Mouse (Mus musculus) telencephalon, adult 2 months (tissue): Measurements from ENCODE around the gene Adam11.
A peak's percentile ranks its signal among the peaks of the same experiment; 100 is the strongest.
"Not testable (repeated sequence)": the region's sequence is repeated elsewhere in the genome, so short reads cannot be mapped to it uniquely, and the experiment has no call there.

Experiments used
- DNase-seq: peaks from one replicate; pipeline ENCODE4 v3.0.0-alpha.2; 2011; ENCODE audit warnings: low read depth, low spot score

Gene Adam11

DNA sequence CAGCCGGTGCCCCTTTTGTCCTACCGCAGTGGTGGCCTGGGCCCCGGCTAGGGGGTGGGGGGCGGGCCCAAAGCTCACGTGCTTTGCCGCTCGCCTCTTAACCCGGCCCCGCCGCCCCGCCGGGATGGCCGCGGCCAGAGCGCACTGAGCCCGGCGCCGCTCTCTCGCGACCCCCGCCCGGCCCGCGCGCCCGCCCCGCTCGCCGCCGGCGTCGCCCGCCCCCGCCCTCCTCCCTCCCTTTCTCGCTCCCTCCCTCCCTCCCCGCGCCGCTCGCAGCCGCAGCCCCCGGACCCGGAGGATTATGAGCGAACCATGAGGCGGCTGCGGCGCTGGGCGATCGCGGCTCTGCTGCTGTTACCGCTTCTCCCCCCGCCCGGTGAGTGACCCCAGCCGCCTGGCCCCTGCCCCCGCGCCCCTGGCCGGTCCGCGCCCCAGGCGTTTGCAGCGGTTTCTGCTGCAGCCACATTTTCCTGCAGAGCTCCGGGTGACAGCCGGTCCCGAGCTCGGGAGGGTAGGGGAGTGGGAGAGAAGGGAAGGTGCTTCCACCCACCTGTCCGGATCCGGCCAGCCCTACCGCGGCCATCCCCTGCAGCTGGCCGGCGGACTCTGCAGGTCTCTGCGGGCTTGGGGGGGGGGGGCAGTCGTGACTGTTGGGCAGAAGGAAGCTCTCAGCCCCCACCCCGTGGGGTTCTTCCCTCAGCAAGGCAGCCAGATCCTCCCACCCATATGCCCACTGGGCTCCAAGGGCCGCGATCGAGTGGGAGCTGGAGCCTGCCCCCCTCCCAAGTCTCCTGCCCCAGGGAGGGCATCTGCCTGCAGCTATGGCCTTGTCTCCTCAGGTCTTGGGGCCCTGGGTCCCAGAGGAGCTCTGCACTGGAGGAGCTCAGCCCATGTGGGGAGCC lies at the start of gene Adam11:
Adam11 (plus strand) TSS at position 131 of the 902 bp plus-strand sequence.
- DNase-seq: no peak

DNA sequence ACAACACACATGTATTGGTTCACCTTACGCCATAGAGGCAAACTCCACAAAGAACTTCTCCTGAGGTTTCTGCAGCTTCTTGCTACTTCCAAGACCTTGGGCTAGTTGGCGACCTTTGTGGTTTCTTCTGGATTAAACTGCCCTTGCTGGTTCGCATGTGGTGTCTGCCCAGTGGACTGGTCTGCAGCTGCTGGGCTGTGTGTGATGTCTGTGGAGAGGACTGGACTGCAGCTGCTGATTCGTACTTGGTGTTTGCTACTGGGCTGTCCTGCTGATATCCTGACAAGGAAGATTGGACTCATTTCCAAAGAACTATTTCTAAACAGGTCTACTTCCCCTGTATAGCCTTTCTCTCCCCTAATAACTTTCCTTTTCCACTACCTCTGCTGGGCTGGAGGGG lies 48.8 kb upstream of the Adam11 start:
- no peak for DNase-seq

DNA sequence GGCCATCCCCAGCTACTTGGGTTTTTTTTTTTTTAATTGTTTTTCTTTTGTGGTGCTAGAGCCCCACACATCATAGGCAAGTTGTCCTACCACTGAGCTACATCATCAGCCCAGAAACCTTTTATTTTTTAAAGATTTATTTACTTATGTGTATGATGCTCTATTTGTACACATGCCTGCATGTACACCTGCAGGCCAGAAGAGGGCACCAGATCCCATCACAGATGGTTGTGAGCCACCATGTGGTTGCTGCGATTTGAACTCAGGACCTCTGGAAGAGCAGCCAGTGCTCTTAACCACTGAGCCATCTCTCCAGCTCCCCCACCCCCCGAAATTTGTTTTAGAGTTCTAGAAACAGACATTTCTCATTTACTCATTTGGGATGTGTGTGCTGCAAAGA lies 46.7 kb upstream of the Adam11 start:
- not testable (repeated sequence) for DNase-seq

DNA sequence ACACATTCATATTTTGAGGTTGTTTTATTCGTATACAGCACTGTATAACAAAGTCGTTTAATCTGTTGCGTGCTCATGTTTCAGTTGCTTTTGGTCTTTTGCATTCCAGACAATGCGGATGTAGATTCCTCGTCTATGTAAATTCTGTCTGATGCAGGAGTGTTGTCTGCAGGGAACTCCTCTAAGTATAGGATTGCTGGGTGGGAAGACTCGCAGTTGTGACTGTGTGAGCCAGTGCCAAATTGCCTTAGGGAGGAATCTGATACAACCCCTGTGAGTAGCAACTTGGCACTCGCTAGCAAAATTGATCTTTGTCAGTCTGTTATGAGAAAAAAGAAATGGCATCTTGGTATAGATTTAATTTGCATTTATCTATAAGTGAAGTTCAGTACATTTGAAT lies 45.1 kb upstream of the Adam11 start:
- DNase-seq: peak; percentile 38

DNA sequence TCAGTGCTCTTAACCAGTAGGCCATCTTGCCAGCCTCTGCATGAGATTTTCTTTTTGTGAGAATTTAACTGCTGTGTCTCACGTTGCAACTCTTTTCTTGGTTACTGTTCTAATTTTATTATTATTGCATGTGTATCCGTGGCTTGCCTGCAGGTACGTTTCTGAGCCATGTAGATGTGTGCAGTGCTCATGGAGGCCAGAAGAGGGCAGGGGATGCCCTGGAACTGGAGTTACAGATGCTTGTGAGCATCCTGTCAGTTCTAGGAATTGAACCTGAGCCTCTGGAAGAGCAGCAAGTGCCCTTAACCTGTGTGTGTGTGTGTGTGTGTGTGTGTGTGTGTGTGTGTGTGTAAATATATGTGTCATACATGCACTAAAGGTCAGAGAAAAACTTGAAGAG lies 35.7 kb upstream of the Adam11 start:
- no peak for DNase-seq

DNA sequence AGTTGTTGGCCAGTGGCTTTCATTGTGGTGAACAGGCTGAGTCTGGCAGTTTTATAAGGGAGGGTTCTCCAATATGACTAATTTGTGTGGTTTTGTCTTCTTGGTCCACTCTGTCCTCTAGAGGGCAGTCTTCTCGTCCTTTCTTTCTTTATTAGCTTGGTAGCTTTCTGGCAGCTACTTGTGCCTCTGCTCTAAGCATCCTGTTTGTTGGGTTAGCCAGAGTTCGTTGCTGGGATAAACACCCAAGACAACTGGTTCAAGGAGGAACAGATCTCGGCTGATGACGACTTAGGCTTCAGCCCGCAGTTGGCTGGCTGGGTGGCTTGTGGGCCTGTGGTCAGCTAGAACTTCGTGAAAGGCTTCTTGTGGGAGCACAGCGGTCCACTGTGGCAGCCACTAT lies 32.6 kb upstream of the Adam11 start:
- DNase-seq: peak; percentile 17

DNA sequence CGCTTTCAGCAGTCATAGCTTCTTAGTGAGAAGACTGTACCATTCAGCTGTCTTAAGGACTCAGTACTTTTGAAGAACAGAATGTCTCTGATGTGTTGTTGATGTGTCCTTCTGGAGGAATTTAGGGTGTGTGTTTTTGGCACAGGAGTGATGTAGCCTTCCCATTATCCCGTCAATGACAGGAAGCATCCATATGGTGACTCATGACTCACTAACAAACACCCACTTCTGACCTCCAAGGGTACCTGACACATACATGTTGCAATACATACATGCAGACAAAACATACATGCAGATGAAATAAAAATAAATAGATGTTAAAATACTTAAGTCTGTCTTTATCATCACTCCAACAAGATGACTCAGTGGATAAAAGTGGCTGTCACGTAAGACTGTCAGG lies 31.4 kb upstream of the Adam11 start:
- DNase-seq: no peak

DNA sequence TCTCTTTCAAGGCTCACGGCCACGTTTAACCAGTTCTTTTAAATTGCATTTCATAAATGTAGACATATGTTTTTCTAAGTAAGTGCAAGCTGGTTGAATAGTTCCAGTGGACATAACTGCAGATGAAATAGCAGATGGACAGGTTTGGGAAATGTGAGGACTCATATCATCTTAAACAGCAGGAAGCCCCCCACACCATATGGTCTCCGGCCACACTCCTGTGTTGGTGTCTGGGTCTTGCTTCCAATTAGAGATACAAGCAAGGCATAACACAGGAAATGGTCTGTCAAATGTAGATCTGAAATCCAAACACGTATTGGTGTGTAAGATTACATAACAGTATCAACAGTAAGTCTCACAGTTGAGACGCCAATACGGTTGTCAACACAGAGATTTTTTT lies 29.9 kb upstream of the Adam11 start:
- no peak for DNase-seq

DNA sequence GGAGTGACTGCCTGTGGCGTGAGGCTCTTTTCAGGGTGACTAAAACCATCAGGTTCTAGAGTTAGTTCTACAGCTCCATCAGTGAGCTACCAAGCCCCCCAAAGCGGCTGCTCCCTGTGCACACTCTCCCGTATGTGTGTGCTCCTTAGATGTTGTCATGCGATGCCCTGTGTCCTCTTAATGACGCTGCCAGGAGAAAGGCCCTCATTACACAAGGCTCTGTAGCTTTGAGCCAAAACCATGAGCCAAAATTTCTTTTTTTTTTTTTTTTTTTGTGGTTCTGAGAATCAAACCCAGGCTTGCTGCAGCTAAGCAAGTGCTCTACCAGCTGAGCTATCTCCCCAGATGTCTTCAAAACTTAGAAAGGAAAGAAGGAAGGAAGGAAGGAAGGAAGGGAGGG lies 28.1 kb upstream of the Adam11 start:
- no peak for DNase-seq

DNA sequence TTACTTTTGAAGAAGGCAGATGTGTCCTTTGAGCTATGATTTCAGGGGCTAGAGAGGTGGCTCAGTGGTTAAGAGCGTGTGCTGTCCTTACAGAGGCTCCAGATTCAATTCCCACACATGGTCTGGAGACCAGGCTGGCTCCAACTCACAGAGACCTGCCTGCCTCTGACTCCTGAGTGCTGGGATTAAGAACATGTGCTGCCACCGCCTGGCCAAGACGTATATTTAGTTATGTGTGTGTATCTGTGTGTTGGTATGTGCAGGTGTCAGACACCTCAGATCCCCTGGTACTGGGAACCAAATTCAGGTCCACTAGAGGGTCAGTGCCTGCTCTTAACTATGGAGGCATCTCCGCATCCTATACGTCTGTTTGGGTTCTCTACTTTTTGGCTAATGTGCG lies 26.3 kb upstream of the Adam11 start:
- DNase-seq: no peak

DNA sequence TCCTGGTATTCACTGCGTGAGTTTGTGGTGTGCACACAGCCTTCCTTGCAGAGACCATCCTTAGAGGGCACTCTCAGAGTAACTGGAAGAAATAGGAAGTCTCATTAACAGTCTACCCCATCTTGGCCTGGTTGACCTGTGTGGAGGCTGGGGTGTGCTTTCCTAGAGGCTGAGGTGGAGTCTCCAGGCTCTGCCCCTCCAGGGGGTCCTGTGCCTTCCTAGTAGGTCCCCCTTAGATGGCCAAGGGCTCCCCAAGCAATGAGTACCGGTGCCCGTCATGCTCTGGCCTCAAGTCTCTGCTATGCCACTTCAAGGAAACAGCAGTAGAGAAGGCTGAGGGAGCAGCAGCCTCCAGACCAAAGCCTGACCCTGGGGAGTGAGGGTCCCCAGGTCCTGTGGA lies 23.2 kb upstream of the Adam11 start:
- no peak for DNase-seq

DNA sequence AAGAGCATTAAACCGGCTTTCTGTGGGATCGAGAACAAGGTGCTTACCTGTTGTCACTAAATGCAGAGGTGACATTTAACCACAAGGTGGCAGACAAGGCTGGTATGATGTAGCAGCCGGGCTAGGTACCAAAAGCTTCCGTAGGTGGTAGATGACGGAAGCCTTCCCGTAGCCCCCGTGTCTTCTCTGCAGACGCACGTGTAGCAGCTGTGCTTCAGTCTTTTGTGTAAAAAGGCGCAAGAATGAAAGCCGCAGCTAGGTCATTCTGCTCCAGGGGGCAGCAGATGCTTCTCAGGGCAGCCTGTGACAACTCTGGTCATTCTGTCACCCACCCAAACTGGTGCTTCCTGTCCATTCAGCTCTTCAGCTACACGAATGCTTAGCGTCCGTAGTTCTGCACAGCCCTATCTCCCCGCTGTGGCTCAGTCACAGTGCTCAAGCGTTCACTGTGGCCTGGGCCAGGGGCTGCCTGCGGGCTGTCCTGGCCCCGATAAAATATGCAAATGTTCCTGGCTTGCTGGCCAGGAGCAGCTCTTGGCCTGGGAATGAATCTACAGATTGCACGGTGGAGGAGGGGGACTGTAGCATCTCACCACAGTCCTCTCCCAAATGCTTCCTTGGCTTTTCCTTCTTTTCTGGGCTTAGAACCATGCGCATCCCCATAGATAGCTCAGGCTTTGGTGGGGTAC lies 21.8 kb upstream of the Adam11 start:
- peak; percentile 88 for DNase-seq

DNA sequence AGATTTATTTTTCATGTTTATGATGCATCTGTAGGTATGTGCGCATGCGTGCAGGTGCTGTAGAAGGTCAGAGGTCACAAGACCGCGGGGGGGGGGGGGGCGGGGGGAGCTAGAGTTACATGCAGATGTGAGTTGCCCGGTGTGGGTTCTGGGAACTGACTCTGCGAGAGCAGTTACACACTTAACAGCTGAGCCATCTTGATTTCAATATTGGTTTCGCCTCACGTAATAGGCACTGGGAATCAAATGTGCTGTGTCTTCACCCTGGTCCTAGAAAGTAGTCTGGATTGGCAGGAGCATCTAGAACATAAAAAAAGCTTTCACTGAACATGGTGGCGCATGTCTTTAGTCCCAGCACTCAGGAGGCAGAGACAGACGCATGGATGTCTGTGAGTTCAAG lies 20.6 kb upstream of the Adam11 start:
- no peak for DNase-seq

DNA sequence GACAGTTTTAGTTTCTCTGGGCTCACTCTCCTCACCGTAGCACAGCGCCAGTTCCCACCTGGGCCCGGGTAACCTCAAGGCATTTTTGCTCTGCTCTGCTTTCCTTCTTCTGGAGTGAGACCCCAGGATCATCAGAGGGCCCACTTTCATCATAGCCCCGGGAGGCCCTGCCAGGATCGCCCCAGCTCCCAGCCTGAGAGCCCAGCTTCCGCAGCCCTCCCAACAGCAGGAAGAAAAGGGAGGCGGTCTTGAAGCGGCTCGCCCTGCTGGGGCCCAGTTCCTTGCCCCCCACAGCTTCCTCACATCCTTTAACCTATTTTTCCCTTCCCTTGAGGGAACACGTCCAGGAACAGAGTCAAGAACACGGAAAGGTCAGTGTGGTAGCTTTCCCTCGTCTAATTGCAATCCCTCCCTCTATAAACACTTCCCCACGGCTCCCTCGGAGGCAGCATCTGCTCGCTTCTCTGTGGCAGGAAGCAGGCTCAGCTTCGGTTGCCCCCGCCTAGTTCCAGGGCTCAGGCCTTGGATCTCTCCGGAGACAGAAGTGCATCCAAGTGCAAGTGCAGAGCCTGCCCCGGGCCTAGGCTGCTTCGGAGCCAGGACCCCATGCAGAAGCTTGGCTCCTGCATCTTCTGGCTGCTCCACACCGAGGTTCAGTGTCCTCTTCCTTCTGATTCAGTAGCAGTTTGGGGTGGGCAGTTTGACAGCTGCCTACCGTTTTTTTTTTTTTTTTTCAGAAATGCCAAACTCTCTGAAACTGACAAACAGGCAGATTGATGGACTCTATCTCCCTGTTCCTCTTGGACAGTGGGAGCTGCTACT lies 19.9 kb upstream of the Adam11 start:
- no peak for DNase-seq

DNA sequence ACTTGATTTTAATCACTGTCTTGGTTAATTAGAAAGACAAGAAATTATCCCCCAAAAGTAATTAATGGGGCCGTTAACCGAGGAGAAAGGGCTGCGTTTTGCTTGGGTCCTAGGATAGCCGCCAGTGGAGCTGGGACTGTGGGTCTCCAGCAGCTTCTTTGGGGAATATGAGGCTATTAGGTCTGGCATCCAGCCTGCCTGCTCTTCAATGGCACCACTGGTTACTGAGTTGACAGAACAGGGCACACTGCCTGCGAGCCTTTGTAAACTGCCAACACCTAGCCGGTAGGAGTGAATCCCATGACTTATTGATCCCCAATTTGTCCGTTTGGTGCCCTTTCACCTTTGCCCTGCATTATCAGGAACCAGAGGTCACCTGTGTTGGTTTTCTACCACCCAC lies 19.2 kb upstream of the Adam11 start:
- DNase-seq: no peak

DNA sequence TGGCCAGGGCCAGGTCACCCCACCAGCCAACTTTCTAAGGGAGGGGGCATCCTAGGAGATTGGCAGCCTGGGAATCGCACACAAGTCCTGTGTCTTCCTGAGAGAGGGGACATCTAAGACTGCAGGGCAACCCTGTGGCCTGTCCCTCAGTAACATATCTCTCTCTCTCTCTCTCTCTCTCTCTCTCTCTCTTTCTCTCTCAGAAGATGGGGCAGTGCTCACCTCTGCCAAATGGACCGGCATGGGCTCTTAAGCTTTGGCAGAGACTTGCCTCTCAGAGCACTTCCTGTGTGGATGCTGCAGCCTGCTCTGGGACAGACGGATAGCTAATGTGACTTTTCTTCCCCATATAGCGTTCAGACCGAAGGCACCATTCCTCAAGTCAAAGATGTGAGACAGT lies 18.4 kb upstream of the Adam11 start:
- no peak for DNase-seq

DNA sequence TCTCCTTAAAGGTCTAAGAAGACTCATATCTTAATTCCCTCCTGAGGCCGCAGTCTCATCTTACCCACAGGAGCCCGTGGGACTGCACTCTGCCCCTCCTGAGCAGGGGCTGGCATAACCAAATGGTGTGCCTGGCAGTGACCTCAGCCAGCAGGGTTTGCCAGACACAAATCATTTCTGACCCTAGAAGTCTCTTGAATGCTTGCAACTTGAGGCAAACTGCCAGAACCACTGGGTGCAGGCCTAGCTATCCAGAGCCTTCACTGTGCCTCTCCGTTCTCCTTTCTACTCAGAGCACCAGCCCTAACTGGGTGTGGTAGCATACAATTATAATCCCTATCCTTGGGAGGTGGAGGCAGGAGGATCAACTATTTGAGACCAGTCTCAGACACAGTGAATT lies 16.5 kb upstream of the Adam11 start:
- no peak for DNase-seq

DNA sequence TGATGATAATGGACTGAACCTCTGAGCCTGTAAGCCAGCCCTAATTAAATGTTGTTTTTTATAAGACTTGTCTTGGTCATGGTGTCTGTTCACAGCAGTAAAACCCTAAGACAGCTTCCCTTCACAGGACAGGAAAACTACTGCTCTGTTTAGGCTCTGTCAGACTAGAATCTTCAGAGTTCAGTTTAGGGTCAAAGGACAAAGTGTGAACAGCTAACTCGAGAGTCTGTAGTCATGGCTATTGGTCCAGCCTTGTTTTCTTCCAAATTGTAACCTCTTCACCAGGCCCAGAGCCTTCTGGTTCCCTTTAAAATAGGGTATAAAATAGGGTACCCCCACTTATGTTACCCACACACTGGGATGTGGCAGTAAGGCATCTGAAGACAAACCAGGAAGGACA lies 13.4 kb upstream of the Adam11 start:
- no peak for DNase-seq

DNA sequence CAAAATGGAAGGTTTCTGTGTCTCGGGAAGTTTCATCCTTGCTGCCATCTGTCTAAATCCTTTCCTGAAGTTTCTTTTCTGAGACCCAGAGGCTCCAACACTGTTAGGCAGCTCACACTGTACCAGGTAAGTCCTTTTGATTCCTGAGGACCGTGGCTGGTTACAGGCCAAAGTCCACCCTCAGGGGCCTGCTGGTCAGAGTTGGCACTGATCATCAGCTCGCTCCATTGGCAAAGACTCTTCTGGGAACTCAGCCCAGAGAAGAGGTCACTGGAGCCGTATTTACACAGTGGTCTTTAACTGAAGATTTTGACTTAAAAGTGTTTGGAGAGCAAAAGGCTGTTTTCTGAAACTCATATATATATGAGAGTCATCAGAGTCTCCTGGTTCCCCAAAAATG lies 12.9 kb upstream of the Adam11 start:
- no peak for DNase-seq

DNA sequence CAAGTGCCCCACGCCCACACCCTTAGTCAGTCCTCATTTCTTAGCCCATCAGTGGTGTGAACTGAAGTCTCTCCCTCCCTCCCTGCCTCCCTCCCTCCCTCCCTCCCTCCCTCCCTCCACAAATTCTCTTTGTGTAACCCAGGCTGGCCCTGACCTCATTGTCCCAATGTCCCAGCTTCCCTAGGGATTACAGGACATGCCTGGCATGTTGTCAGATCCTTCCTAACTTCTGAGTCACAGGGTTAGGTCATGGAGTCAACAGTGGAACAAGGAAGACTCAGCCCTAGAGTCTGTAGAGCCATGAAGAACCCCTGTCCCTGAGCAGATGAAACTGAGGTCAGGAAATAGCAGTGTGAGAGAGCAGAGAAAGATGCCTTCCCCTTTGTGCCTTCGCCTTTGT lies 11.5 kb upstream of the Adam11 start:
- DNase-seq: no peak

DNA sequence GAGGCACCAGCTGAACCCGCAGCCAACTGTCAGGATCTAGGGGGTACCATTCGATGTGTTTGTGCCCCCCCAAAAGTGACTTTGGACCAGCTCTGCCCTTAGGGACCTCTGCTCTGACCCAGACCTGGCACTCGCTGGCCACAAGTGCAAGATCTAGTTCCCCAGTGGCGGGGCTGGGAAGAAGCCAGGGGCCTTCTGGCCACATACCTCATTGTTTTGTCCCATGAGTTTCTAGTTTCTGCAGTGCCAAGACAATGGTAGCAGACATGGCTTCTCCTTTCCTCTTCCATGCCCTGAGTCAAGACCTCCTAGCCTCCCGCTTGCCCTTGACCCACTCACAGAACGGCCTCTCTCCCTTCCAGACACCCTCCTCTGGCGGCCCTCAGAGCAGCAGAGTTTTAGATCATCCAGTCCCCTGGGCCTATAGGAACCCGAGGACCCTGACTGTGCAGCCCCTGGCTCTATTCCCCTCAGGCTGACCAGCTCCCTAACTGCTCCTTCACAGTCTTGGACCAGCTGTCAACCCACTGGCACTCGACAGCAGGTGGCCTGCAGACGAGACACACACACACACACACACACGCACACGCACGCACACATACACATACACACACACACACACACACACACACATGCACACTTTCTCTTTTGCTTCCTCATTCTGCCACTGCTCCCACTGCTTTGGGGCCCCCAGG lies 8.2 kb upstream of the Adam11 start:
- DNase-seq: no peak
